Mouse (Mus musculus): ENCODE results near the gene Rcbtb2. TPM values are rescaled to one million over a fixed set of nuclear protein-coding genes. Genes with fewer than 3 reads are reported as not detected.

Rcbtb2 gene
- polyA plus RNA-seq, 1 experiment, result 169 TPM

DNA sequence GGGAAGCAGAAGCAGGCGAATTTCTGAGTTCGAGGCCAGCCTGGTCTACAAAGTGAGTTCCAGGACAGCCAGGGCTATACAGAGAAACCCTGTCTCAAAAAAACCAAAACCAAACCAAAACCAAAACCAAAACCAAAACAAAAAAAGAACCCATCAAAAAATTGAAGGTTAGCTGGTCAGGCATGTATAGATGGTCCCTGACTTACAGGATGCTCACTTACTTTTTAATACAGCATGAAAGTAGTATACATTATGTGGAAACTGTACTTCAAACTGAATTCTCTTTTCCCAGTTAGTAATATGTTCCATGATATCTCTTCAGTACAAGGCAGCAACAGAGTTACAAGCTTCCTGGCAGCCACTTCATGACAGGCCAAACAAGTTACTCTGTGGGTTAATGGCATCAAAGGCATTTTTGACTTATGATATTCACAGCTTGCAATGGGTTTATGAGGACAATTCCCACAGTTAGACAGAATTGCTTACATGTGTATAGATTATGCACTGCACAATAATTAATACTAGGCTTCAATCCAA, 121.3 kb downstream of the Rcbtb2 start:
- H3K36me3 ChIP-seq (ENCODE audit: control insufficient read depth, insufficient read depth, low read length), result peaks cover 11% of the 10 kb centered on the region; the same call in 1 of the 2 replicates
- no peak for DNase-seq
- no peak for TF ChIP-seq POLR2A (IDR thresholded peaks at IDR 0.05; ENCODE audit: control insufficient read depth, extremely low read depth, insufficient read depth, low read length, poor library complexity)
- no peak for TF ChIP-seq CTCF (IDR thresholded peaks at IDR 0.05; ENCODE audit: borderline replicate concordance, control insufficient read depth, extremely low read depth, insufficient read depth, low read length, poor library complexity)
- WGBS, result 85% methylated on average over 2 of the region's 2 CpGs
- no peak overlapping the region; the same call in 1 of the 2 replicates for H3K27ac ChIP-seq (ENCODE audit: control insufficient read depth, insufficient read depth, low read length)
- 0 out of 2 replicates have a peak, but pooled peaks cover 5% of the 10 kb centered on the region for H3K4me1 ChIP-seq (replicated peaks; ENCODE audit: control insufficient read depth, insufficient read depth, low read length)
- no peak overlapping the region for H3K4me3 ChIP-seq (ENCODE audit: control insufficient read depth, insufficient read depth, low read length)
- H3K27me3 ChIP-seq (ENCODE audit: control insufficient read depth, insufficient read depth, low read length), result no peaks in the 10 kb centered on the region

DNA sequence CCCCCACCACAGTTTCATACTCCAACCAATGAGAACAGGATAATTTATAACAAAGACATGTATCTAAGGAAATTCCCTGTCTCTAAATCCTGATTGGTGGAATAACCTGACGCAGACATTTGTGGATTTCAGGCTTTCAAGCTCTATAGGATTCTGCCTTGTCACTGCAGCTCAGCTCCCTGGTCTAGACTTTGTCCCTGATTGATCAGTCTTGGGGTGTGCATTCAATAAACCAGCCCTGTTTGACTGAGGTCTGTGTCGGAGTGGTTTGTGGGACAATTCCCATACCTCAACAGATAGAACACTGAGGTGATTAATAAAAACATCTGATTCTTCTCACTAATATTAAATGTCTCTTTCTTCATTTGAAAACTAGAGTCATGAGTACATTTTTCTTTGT, 127.2 kb downstream of the Rcbtb2 start:
- 0 out of 2 replicates have a peak, but pooled peaks cover 4% of the 10 kb centered on the region for H3K36me3 ChIP-seq (ENCODE audit: control insufficient read depth, insufficient read depth, low read length)
- 99% methylated on average over 2 of the region's 2 CpGs for WGBS
- TF ChIP-seq CTCF (IDR thresholded peaks at IDR 0.05; ENCODE audit: borderline replicate concordance, control insufficient read depth, extremely low read depth, insufficient read depth, low read length, poor library complexity) (no peak), POLR2A (IDR thresholded peaks at IDR 0.05; ENCODE audit: control insufficient read depth, extremely low read depth, insufficient read depth, low read length, poor library complexity) (no peak)
- peaks cover 9% of the 10 kb centered on the region for H3K4me1 ChIP-seq (replicated peaks; ENCODE audit: control insufficient read depth, insufficient read depth, low read length)
- H3K27ac ChIP-seq (ENCODE audit: control insufficient read depth, insufficient read depth, low read length), result no peak overlapping the region
- DNase-seq, result no peak
- H3K27me3 ChIP-seq (ENCODE audit: control insufficient read depth, insufficient read depth, low read length), result no peaks in the 10 kb centered on the region
- no peak overlapping the region for H3K4me3 ChIP-seq (ENCODE audit: control insufficient read depth, insufficient read depth, low read length)

DNA sequence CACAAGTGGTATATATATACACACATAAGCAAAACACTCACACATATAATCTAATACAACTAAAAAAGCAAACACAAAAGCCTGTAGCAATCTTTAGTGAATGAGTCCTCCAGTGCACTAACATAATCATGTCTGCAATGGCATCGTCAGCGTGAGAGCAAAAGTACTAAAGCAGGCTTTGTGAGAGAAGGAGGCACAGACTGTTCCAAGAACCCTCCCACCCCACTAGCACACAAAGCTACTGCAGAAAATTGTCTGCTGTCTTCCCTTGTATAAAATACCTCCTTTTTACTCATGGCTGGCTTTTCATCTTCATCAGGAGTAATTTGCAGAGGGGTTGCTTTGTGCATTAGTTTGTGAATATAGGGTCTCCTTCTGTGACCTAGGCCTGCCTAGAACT, 129.4 kb downstream of the Rcbtb2 start:
- no peak for DNase-seq
- TF ChIP-seq POLR2A (IDR thresholded peaks at IDR 0.05; ENCODE audit: control insufficient read depth, extremely low read depth, insufficient read depth, low read length, poor library complexity) (no peak), CTCF (IDR thresholded peaks at IDR 0.05; ENCODE audit: borderline replicate concordance, control insufficient read depth, extremely low read depth, insufficient read depth, low read length, poor library complexity) (no peak)
- peaks cover 12% of the 10 kb centered on the region for H3K4me1 ChIP-seq (replicated peaks; ENCODE audit: control insufficient read depth, insufficient read depth, low read length)
- no peaks in the 10 kb centered on the region for H3K27me3 ChIP-seq (ENCODE audit: control insufficient read depth, insufficient read depth, low read length)
- H3K4me3 ChIP-seq (ENCODE audit: control insufficient read depth, insufficient read depth, low read length), result no peak overlapping the region
- H3K27ac ChIP-seq (ENCODE audit: control insufficient read depth, insufficient read depth, low read length), result no peak overlapping the region
- H3K36me3 ChIP-seq (ENCODE audit: control insufficient read depth, insufficient read depth, low read length), result 0 out of 2 replicates have a peak, but pooled peaks cover 4% of the 10 kb centered on the region
- 90% methylated on average over 2 of the region's 2 CpGs for WGBS

DNA sequence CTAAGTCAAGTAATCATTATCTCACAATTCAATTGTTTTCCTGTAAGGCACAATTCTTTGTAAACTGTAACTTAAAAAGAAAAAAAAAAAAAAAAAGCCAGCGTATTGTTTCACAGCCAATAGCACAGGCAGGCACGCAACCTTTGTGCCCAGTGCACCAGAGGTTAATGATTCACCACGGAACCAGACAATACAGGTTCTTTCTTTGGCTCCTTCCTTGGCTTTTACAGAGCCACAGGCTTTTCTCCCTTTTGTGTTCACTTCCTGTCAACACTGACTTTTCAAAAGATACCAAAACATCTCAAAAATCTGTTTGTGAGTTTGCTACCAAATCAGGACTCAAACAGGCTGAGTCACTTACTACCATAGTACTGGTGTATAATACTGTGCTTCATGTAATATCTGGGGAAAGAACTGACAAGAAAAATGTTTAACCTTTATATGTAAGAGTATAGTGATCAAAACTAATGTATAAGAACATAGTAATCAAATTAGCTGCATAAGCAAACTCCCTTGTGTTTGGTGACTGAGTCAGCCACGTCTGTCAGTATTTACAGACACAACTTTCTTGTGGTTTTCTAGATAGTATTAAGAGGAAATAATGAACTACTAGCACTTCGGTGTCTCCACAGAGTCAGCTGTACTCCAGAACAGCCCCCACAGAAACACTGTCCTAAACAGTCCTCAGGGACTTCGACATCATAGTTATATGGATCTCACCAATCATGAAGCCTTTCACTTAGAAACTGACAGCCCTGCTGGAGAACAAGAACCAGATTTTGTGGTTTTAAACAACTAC, 130.8 kb downstream of the Rcbtb2 start:
- H3K27me3 ChIP-seq (ENCODE audit: control insufficient read depth, insufficient read depth, low read length), result no peaks in the 10 kb centered on the region
- DNase-seq, result no peak
- H3K4me1 ChIP-seq (replicated peaks; ENCODE audit: control insufficient read depth, insufficient read depth, low read length), result peaks cover 12% of the 10 kb centered on the region
- H3K27ac ChIP-seq (ENCODE audit: control insufficient read depth, insufficient read depth, low read length), result peak overlapping the region; percentile 86
- no peak overlapping the region for H3K4me3 ChIP-seq (ENCODE audit: control insufficient read depth, insufficient read depth, low read length)
- 0 out of 2 replicates have a peak, but pooled peaks cover 4% of the 10 kb centered on the region for H3K36me3 ChIP-seq (ENCODE audit: control insufficient read depth, insufficient read depth, low read length)
- 41% methylated on average over 6 of the region's 6 CpGs for WGBS
- no peak for TF ChIP-seq POLR2A (IDR thresholded peaks at IDR 0.05; ENCODE audit: control insufficient read depth, extremely low read depth, insufficient read depth, low read length, poor library complexity)
- no peak for TF ChIP-seq CTCF (IDR thresholded peaks at IDR 0.05; ENCODE audit: borderline replicate concordance, control insufficient read depth, extremely low read depth, insufficient read depth, low read length, poor library complexity)

DNA sequence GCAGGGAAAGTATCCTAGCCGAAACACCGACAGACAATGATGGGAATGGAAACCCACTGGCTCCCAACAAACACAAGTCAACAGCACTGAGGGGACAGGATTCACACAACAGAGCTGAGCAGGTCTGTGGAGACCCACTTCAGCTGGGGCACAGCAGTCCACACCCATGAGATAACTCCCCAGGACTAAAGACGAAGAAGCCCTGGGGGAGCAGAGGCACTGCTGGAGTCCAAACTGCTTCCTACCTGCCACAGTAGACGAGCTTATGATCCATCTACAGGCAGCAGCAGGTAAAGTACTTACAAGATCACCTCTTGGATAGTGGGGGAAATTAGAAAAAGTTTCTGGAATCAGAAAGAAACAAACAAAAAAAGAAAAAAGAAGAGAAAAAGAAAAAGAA, 131.6 kb downstream of the Rcbtb2 start:
- Histone ChIP-seq H3K36me3 (ENCODE audit: control insufficient read depth, insufficient read depth, low read length) (0 out of 2 replicates have a peak, but pooled peaks cover 4% of the 10 kb centered on the region), H3K27me3 (ENCODE audit: control insufficient read depth, insufficient read depth, low read length) (no peaks in the 10 kb centered on the region), H3K4me3 (ENCODE audit: control insufficient read depth, insufficient read depth, low read length) (no peak overlapping the region), H3K4me1 (replicated peaks; ENCODE audit: control insufficient read depth, insufficient read depth, low read length) (peaks cover 12% of the 10 kb centered on the region), H3K27ac (ENCODE audit: control insufficient read depth, insufficient read depth, low read length) (peak overlapping the region; percentile 11; the same call in 1 of the 2 replicates)
- 94% methylated on average over 4 of the region's 4 CpGs for WGBS
- DNase-seq, result no peak
- no peak for TF ChIP-seq CTCF (IDR thresholded peaks at IDR 0.05; ENCODE audit: borderline replicate concordance, control insufficient read depth, extremely low read depth, insufficient read depth, low read length, poor library complexity)
- TF ChIP-seq POLR2A (IDR thresholded peaks at IDR 0.05; ENCODE audit: control insufficient read depth, extremely low read depth, insufficient read depth, low read length, poor library complexity), result no peak

DNA sequence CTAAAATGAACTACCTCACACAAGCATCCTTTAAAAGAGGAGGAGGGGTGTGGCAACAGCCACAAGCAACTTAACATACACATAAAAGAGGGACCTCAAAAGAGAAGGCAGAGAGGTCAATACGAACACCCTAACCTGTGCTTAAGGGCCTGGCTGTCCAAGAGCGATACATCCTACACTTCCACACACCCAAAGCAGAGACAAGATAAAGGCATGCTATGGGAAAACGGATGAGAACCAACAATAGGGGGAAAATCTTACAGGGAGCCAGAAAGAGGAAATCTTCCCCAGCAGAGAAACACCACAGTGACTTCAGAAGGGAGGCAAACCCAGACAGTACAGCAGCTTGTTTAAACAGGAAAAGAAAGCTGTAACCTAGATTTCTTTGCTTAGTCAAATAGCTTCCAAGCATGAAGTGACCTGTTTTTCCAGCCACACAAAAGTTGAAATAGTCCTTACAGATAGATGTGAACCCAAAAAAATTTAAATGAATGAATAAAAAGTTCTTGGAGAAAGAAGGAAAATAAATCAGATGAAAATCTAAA, 132.7 kb downstream of the Rcbtb2 start:
- TF ChIP-seq POLR2A (IDR thresholded peaks at IDR 0.05; ENCODE audit: control insufficient read depth, extremely low read depth, insufficient read depth, low read length, poor library complexity) (no peak), CTCF (IDR thresholded peaks at IDR 0.05; ENCODE audit: borderline replicate concordance, control insufficient read depth, extremely low read depth, insufficient read depth, low read length, poor library complexity) (no peak)
- no peaks in the 10 kb centered on the region for H3K27me3 ChIP-seq (ENCODE audit: control insufficient read depth, insufficient read depth, low read length)
- 56% methylated on average over 3 of the region's 3 CpGs for WGBS
- peak overlapping the region; percentile 71 for H3K27ac ChIP-seq (ENCODE audit: control insufficient read depth, insufficient read depth, low read length)
- no peak overlapping the region for H3K4me3 ChIP-seq (ENCODE audit: control insufficient read depth, insufficient read depth, low read length)
- peaks cover 12% of the 10 kb centered on the region for H3K4me1 ChIP-seq (replicated peaks; ENCODE audit: control insufficient read depth, insufficient read depth, low read length)
- DNase-seq, result peak; percentile 40
- peaks cover 9% of the 10 kb centered on the region; the same call in 1 of the 2 replicates for H3K36me3 ChIP-seq (ENCODE audit: control insufficient read depth, insufficient read depth, low read length)

All from thymus, adult 2 months (tissue).